Mouse (Mus musculus): ENCODE results near the gene Hrh3.

The Hrh3 gene

GRCm38 (mm10) chr2:180103978-180104658 lies at the start of gene Hrh3:
TSS of gene Hrh3 (minus strand) at chr2:180104488.
- peak in 1 of 2 experiments; percentile 53 for DNase-seq (ENCODE audit: low spot score in 2 of 2)

- DNase-seq (ENCODE audit: low spot score in 2 of 2), result no peak
Observed at GRCm38 (mm10) chr2:180148551-180148950, 44.3 kb upstream of the Hrh3 start.

- DNase-seq (ENCODE audit: low spot score in 2 of 2), result peak; percentile 18 to 23
Observed at GRCm38 (mm10) chr2:180147379-180147778, 43.1 kb upstream of the Hrh3 start.

- no peak for DNase-seq (ENCODE audit: low spot score in 2 of 2)
Observed at GRCm38 (mm10) chr2:180146091-180146490, 41.8 kb upstream of the Hrh3 start.

GRCm38 (mm10) chr2:180135414-180135813 lies 31.1 kb upstream of the Hrh3 start:
- no peak for DNase-seq (ENCODE audit: low spot score in 2 of 2)

GRCm38 (mm10) chr2:180133911-180134310 lies 29.6 kb upstream of the Hrh3 start:
- no peak for DNase-seq (ENCODE audit: low spot score in 2 of 2)

GRCm38 (mm10) chr2:180133231-180133630 lies 28.9 kb upstream of the Hrh3 start:
- no peak for DNase-seq (ENCODE audit: low spot score in 2 of 2)

- no peak for DNase-seq (ENCODE audit: low spot score in 2 of 2)
Observed at GRCm38 (mm10) chr2:180127675-180128074, 23.4 kb upstream of the Hrh3 start.

- DNase-seq (ENCODE audit: low spot score in 2 of 2), result peak; percentile 43 to 75
Observed at GRCm38 (mm10) chr2:180126195-180126594, 21.9 kb upstream of the Hrh3 start.

GRCm38 (mm10) chr2:180124192-180124591 lies 19.9 kb upstream of the Hrh3 start:
- no peak for DNase-seq (ENCODE audit: low spot score in 2 of 2)

GRCm38 (mm10) chr2:180120292-180120761 lies 16.0 kb upstream of the Hrh3 start:
- DNase-seq (ENCODE audit: low spot score in 2 of 2), result no peak

- DNase-seq (ENCODE audit: low spot score in 2 of 2), result no peak
Observed at GRCm38 (mm10) chr2:180119439-180120291, 15.4 kb upstream of the Hrh3 start.

- peak; percentile 100 for DNase-seq (ENCODE audit: low spot score in 2 of 2)
Observed at GRCm38 (mm10) chr2:180118661-180119438, 14.6 kb upstream of the Hrh3 start, which contains the start of gene Osbpl2. TSS of gene Osbpl2 (plus strand) at chr2:180119306.

- peak; percentile 31 to 35 for DNase-seq (ENCODE audit: low spot score in 2 of 2)
Observed at GRCm38 (mm10) chr2:180117485-180118194, 13.4 kb upstream of the Hrh3 start.

- DNase-seq (ENCODE audit: low spot score in 2 of 2), result no peak
Observed at GRCm38 (mm10) chr2:180116741-180117484, 12.6 kb upstream of the Hrh3 start.

- peak; percentile 43 to 50 for DNase-seq (ENCODE audit: low spot score in 2 of 2)
Observed at GRCm38 (mm10) chr2:180116081-180116493, 11.8 kb upstream of the Hrh3 start.

- DNase-seq (ENCODE audit: low spot score in 2 of 2), result peak in 1 of 2 experiments; percentile 50
Observed at GRCm38 (mm10) chr2:180115279-180115678, 11.0 kb upstream of the Hrh3 start.

- peak; percentile 72 to 79 for DNase-seq (ENCODE audit: low spot score in 2 of 2)
Observed at GRCm38 (mm10) chr2:180113909-180114890, 9.9 kb upstream of the Hrh3 start.

- no peak for DNase-seq (ENCODE audit: low spot score in 2 of 2)
Observed at GRCm38 (mm10) chr2:180108285-180108684, 4.0 kb upstream of the Hrh3 start.

Measured in heart, adult 9 months (tissue).